Mouse (Mus musculus) C2C12 (cell line): ENCODE results near the gene Gm20388.

Experiments used
- CTCF ChIP-seq: IDR thresholded peaks from one replicate; pipeline ENCODE4 v1.5.1; 2011; ENCODE audit not compliant: control insufficient read depth, insufficient read depth, insufficient read length
- MAX ChIP-seq: IDR thresholded peaks from one replicate; pipeline ENCODE4 v1.6.1; 2011; ENCODE audit warnings: mild to moderate bottlenecking, control low read depth
- USF1 ChIP-seq: IDR thresholded peaks from one replicate; pipeline ENCODE4 v1.6.1; 2011; ENCODE audit warnings: low read depth, mild to moderate bottlenecking, control low read depth, moderate library complexity

GRCm38 (mm10) chr8:124329690-124330089 is 4419.0 kb downstream of the Gm20388 start:
- no peak for TF ChIP-seq CTCF
- no peak for TF ChIP-seq MAX
- TF ChIP-seq USF1: no peak
